Mouse (Mus musculus) limb, embryonic 13.5 days (tissue): ENCODE measurements around the gene Msh4. TPM values are rescaled to one million over a fixed set of nuclear protein-coding genes. Genes with fewer than 3 reads are reported as not detected.

Experiments
- ATAC-seq: fragments of 200-750 bp; cut with Nextera tagmentation; 2 replicates; pipeline ENCODE4 v1.8.0; 2017; ENCODE audit warnings: low read depth, moderate number of reproducible peaks, moderate TSS enrichment; ENCODE audit not compliant: low FRiP score
- H3K27ac ChIP-seq: fragments of 300-500 bp; sonication (generic); 2 replicates; pipeline ENCODE4 v1.5.1; 2015; ENCODE audit warnings: inconsistent platforms, mild to moderate bottlenecking, moderate library complexity
- H3K27me3 ChIP-seq: fragments of 300-500 bp; sonication (generic); 2 replicates; pipeline ENCODE4 v1.6.1; 2015; ENCODE audit warnings: mild to moderate bottlenecking, inconsistent platforms
- H3K36me3 ChIP-seq: fragments of 300-500 bp; sonication (generic); 2 replicates; pipeline ENCODE4 v1.6.1; 2015; ENCODE audit warnings: inconsistent platforms, mild to moderate bottlenecking, moderate library complexity
- H3K4me1 ChIP-seq: fragments of 300-500 bp; sonication (generic); 2 replicates; pipeline ENCODE4 v1.6.1; 2015; ENCODE audit warnings: inconsistent platforms
- H3K4me2 ChIP-seq: fragments of 300-500 bp; sonication (generic); replicated peaks from 2 replicates; pipeline ENCODE4 v1.6.1; 2015; ENCODE audit warnings: inconsistent platforms, mild to moderate bottlenecking, moderate library complexity
- H3K4me3 ChIP-seq: fragments of 300-500 bp; sonication (generic); 2 replicates; pipeline ENCODE4 v1.5.1; 2015; ENCODE audit warnings: moderate library complexity, mild to moderate bottlenecking, inconsistent platforms
- H3K9ac ChIP-seq: fragments of 300-500 bp; sonication (generic); 2 replicates; pipeline ENCODE4 v1.6.1; 2015; ENCODE audit warnings: mild to moderate bottlenecking, inconsistent platforms
- H3K9me3 ChIP-seq: fragments of 300-500 bp; sonication (generic); 2 replicates; pipeline ENCODE4 v1.6.1; 2016; ENCODE audit warnings: inconsistent platforms
- WGBS: fragments of 180-500 bp; shearing (Covaris S2); methylation state at CpG from one replicate; pipeline ENCODE4 v1.1.7; 2015; 5-methylcytosine and 5-hydroxymethylcytosine counted together
- polyA plus RNA-seq: library from polyadenylated mRNA; unstranded; fragments of >200 nt; fragmentation: Nextera tagmentation; extraction: Ambion mirVana; gene quantifications from 2 replicates; pipeline ENCODE4 v1.2.1, GENCODE M21; 2015

Gene Msh4
- polyA plus RNA-seq, 1 experiment from 2014 or later = 0.13 TPM

DNA sequence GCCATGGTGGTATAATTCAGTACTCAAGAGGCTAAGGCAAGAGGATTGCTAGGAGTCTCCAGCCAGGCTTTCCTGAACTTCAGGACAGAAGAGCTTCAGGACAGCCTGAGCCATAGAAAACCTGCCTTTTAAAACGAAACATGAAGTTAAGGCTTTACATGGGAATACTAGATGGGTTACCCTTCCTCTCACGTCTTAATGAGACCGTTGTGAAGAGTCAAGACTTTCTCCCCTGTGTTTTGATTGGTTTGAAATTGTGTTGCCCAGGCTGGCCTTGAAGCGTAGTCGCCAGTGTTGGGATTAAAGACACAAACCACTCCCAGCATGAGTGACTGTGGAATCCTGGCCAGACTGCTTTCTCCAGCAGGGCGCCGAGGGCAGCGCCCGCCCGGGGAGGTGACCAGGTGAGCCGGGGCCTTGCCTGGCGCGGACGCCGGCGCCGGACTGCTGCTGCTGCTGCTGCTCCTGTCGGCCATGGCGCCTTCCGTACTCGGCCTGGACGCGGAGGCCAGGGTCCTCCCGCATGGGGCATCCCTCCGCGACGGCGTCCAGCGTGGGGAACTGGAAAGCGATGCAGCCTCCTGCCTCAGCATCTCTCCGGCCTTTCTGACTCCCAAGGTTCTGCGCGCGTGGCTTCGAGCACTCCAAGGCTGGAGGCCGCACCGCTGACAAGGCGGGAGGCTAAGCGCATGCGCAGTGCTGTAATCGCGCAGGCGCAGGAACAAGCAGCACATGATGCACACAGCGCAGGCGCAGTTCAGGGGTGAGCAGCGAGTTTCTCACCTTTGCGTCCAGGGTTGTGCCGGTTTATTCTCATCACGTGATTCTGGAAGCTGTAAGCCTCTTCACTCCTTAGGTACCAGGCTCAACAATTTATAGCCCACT is 445 bp downstream of the Msh4 start:
- 86% methylated on average over 49 of the region's 49 CpGs for WGBS
- H3K4me1 ChIP-seq = peaks cover 26% of the 10 kb centered on the region
- H3K36me3 ChIP-seq = peaks cover 73% of the 10 kb centered on the region
- H3K27ac ChIP-seq = no peak overlapping the region; the same call in 1 of the 2 replicates
- ATAC-seq = no peak
- no peaks in the 10 kb centered on the region for H3K9me3 ChIP-seq
- no peak overlapping the region for H3K4me3 ChIP-seq
- H3K27me3 ChIP-seq = no peaks in the 10 kb centered on the region
- no peak overlapping the region for H3K4me2 ChIP-seq
- no peak overlapping the region for H3K9ac ChIP-seq

DNA sequence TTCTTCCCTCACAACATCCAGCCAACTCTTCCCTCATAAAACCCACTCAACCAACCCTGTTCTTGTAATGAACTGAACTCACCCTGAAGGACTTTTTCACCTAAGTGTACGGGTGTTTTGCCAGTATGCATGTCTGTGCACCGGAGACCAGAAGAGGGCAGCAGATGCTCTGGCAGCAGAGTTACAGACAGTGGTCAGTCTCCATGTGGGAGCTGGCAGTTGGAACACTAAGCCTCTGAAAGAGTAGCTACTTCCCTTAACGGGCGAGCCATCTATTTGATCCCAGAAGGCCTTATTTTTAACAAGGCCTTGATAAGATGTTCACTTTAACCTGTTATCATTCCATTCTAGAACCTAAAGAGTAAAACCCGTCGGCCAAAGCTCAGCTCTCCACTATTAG is 1.4 kb downstream of the Msh4 start:
- H3K27me3 ChIP-seq = no peaks in the 10 kb centered on the region
- ATAC-seq = no peak
- H3K9ac ChIP-seq = no peak overlapping the region
- H3K36me3 ChIP-seq = peaks cover 64% of the 10 kb centered on the region
- H3K4me3 ChIP-seq = no peak overlapping the region
- peaks cover 17% of the 10 kb centered on the region for H3K4me1 ChIP-seq
- no peaks in the 10 kb centered on the region for H3K9me3 ChIP-seq
- no peak overlapping the region for H3K27ac ChIP-seq
- 71% methylated on average over 6 of the region's 6 CpGs for WGBS
- no peak overlapping the region for H3K4me2 ChIP-seq

DNA sequence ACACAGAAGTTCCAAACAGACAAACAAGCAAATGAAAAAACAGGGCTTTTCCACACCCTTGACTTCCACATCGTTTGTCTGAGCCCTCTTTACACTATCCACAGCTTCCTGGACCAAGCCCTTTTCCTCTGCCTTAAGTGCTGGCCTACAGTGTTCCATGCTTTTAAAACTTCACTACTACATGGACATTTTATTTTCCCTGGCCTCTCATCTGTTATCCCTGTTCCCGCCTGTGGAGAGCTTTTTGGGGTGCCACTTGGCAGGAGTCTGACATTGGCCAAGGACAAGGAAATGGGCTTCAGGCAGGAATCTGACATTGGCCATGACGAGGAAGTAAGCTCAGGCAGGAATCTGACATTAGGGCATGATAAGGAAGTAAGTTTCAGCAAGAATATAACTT is 3.3 kb downstream of the Msh4 start:
- Histone ChIP-seq H3K9ac (no peak overlapping the region), H3K9me3 (no peaks in the 10 kb centered on the region), H3K4me3 (no peak overlapping the region), H3K4me2 (no peak overlapping the region), H3K27ac (no peak overlapping the region), H3K27me3 (no peaks in the 10 kb centered on the region), H3K36me3 (peaks cover 44% of the 10 kb centered on the region), H3K4me1 (no peaks in the 10 kb centered on the region)
- 68% methylated on average over 3 of the region's 3 CpGs for WGBS
- no peak for ATAC-seq

DNA sequence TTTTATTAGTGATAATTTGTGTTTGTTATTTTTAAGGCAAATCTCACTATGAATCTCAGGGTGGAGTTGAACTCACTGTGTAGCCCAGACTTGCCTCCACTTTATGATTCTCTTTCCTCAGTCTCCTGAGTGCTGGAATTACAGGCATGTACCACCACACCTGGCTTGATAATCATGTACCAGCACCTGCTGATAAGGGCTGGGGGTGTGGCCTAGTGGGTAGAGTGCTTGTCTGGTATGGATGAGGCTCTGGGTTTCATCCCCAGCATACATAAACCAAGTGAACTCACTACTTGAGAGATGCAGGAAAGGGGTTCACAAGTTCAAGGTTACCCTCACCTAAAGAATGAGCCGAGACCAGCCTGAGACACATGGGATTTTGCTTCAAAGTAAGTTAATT is 4.0 kb downstream of the Msh4 start:
- H3K4me1 ChIP-seq = no peaks in the 10 kb centered on the region
- 77% methylated on average over 1 of the region's 1 CpGs for WGBS
- no peak overlapping the region for H3K4me2 ChIP-seq
- H3K36me3 ChIP-seq = peaks cover 37% of the 10 kb centered on the region
- H3K9me3 ChIP-seq = no peaks in the 10 kb centered on the region
- ATAC-seq = no peak
- H3K27me3 ChIP-seq = no peaks in the 10 kb centered on the region
- H3K27ac ChIP-seq = no peak overlapping the region
- no peak overlapping the region for H3K4me3 ChIP-seq
- no peak overlapping the region for H3K9ac ChIP-seq

DNA sequence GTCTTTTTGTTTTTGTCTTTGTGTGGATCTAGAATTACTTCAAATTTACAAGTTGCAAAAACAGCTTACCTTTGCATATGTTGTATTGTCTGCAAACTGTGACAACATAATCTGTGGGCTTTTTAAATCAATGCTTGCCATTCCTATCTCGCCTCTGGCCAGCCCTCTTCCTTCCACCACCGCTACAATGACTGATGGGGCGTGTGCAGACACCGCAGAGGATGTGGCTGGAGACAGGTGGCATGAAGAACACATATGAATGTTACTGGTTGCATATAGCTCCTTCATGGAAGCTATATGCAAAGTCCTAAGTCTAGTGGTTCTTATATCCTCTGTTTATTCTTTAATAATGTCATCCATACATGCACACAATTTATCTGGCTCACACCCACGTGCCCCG is 8.7 kb downstream of the Msh4 start:
- no peak for ATAC-seq
- no peak overlapping the region for H3K27ac ChIP-seq
- H3K4me2 ChIP-seq = no peak overlapping the region
- no peaks in the 10 kb centered on the region for H3K9me3 ChIP-seq
- H3K27me3 ChIP-seq = no peaks in the 10 kb centered on the region
- 76% methylated on average over 6 of the region's 6 CpGs for WGBS
- no peak overlapping the region for H3K9ac ChIP-seq
- no peaks in the 10 kb centered on the region for H3K4me1 ChIP-seq
- H3K36me3 ChIP-seq = no peaks in the 10 kb centered on the region
- no peak overlapping the region for H3K4me3 ChIP-seq

DNA sequence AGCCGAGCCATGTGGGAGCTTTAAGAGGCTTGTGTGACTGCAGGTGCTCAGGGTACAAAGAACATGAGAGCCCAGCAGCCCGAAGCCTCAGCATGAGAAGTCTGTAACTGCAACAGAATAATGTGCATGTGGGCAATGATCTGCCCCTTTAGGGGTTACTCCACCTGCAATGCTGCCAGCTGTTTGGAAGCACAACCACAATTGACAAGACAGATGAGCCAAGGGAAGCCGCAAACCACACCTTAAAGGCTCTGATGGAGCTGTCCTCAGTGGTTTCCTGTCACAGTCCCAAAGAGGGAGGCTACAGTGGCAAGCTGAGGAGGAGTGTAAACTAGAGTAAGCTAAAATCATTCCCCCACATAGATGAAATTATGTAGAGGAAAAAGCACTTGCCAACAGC is 10.5 kb downstream of the Msh4 start:
- no peak for ATAC-seq
- Histone ChIP-seq H3K9me3 (no peaks in the 10 kb centered on the region), H3K4me1 (no peaks in the 10 kb centered on the region), H3K9ac (no peak overlapping the region), H3K4me2 (no peak overlapping the region), H3K36me3 (no peaks in the 10 kb centered on the region), H3K4me3 (no peak overlapping the region), H3K27ac (no peak overlapping the region), H3K27me3 (no peaks in the 10 kb centered on the region)
- WGBS = 83% methylated on average over 3 of the region's 3 CpGs

DNA sequence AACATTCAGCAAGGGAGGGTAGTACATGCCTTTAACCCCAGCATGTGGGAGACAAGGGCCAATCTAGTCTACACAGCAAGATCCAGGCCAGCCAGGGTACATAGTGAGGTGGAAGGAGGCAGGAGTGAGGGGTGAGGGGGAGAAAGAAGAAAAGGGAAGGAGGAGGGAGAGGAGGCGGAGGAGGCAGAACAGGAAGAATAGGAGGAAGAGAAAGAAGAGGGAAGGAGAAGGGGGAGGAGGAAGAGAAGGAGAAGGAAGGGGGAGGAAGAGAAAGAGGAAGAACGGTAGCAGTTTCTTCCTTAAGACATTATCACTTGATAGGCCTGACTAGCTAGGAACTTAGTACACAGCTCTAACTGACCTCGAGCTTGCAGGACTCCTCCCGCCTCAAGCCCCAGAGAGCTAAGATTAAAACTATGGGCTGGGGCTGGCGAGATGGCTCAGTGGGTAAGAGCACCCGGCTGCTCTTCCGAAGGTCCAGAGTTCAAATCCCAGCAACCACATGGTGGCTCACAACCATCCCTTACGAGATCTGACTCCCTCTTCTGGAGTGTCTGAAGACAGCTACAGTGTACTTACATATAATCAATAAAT is 16.7 kb downstream of the Msh4 start:
- Histone ChIP-seq H3K36me3 (no peaks in the 10 kb centered on the region), H3K27ac (no peak overlapping the region), H3K4me1 (no peaks in the 10 kb centered on the region), H3K9ac (no peak overlapping the region), H3K27me3 (no peaks in the 10 kb centered on the region), H3K9me3 (no peaks in the 10 kb centered on the region), H3K4me2 (no peak overlapping the region), H3K4me3 (no peak overlapping the region)
- 87% methylated on average over 8 of the region's 8 CpGs for WGBS
- ATAC-seq = no peak

DNA sequence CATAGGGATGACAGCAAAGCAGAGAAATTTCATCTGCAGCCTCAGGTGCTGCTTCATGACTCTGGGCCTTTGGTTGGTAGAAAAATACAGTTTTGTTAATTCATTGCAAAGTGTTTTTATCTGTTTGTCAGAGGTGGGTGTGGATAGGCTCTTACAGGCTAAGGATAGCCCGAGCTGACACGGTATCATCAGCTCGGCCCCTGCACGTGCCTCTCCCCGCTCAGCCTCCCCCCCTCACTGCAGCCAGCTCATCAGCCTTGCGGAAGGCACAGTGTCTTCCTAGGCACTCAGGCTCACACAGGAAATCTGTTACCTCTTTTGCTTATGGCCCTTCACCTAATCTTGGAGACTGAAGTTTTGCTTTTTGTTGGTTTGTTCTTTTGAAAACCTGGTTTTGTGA is 17.8 kb downstream of the Msh4 start:
- no peak overlapping the region for H3K4me3 ChIP-seq
- 66% methylated on average over 6 of the region's 6 CpGs for WGBS
- H3K36me3 ChIP-seq = no peaks in the 10 kb centered on the region
- H3K9ac ChIP-seq = no peak overlapping the region
- no peak overlapping the region for H3K4me2 ChIP-seq
- H3K27ac ChIP-seq = no peak overlapping the region
- no peak for ATAC-seq
- no peaks in the 10 kb centered on the region for H3K9me3 ChIP-seq
- H3K4me1 ChIP-seq = no peaks in the 10 kb centered on the region
- no peaks in the 10 kb centered on the region for H3K27me3 ChIP-seq

DNA sequence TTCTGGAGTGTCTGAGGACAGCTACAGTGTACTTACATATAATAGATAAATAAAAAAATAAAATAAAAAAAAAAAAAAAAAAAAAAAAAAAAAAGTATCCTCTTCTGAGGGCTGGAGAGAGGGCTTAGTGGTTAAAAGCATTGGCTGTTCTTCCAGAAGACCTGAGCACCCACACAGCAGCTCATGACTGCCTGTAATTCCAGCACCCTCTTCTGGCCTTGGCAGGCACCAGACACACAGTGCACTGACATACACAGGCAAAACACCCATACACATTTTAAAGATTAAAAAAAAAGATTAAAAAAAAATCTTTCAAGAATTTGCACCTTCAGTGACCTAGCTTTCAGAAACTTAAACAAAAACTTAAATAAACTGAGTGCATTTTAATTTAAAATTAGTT is 19.6 kb downstream of the Msh4 start:
- Histone ChIP-seq H3K27ac (no peak overlapping the region), H3K27me3 (no peaks in the 10 kb centered on the region), H3K9ac (no peak overlapping the region), H3K4me3 (no peak overlapping the region), H3K4me2 (no peak overlapping the region), H3K9me3 (no peaks in the 10 kb centered on the region), H3K36me3 (no peaks in the 10 kb centered on the region), H3K4me1 (no peaks in the 10 kb centered on the region)
- no peak for ATAC-seq

DNA sequence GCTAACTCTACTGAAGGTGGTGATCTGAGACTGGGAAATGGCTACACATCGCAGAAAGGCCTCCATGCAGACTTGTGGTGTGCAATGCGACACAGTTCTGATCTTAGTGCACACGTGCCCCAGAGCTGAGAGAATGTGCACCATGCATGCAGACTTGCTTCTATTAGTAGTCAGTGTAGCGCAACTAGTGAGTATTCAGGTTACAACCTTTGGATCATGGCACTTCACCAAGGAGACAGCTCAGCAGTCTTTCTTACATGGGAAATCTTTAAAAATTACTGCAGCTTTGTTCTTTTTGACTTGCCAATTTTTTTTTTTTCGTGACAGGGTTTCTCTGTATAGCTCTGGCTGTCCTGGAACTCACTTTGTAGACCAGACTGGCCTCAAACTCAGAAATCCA is 34.5 kb downstream of the Msh4 start:
- H3K4me1 ChIP-seq = no peaks in the 10 kb centered on the region
- no peak overlapping the region for H3K27ac ChIP-seq
- H3K36me3 ChIP-seq = no peaks in the 10 kb centered on the region
- WGBS = 88% methylated on average over 5 of the region's 5 CpGs
- no peak for ATAC-seq
- H3K9ac ChIP-seq = no peak overlapping the region
- no peaks in the 10 kb centered on the region for H3K27me3 ChIP-seq
- H3K9me3 ChIP-seq = no peaks in the 10 kb centered on the region
- no peak overlapping the region for H3K4me2 ChIP-seq
- no peak overlapping the region for H3K4me3 ChIP-seq

DNA sequence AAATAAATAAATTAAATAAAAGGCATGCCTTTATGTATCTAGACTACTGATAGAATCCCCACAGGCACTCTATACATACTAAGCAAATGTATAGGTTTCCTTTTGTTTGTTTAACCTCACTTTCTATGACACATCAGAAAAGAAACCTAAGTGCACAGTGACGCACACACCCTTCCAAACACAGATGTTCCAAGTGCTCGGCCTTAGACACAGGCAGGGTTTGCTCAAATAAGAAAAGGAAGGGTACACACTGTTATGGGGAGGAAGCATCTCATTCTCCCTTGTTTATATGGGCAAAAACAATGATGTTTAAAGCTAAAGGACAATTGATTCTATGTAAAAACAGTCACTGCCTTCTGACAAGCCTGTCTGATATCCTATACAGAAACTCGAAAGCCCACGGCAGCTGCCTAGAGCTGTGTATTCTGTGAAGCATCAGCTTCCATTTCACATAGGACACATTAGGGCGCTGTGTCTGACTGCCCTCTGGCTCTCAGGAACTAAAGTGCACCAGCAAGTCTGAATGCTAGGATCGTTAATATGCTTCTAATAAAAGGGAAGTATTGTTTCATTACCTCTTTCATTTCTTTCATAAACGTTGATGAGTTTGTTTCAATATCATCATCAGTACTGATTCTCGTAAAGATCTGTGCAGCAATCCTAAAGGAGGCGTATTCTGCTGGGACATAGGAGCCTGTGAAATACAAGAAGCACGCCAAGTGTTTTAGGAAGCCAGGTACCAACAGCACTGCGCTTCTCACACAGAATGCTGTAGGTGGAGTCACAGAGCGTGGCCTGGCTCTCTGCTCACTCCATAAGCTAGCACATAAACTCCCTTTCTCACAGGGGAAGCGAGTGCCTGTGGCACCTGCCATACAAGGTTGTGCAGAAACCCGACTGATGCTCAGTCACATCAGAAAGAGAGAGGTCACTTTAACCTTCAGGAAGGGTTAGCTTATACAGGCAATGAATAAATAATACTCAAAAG is 38.5 kb downstream of the Msh4 start:
- Histone ChIP-seq H3K9me3 (no peaks in the 10 kb centered on the region), H3K27ac (no peak overlapping the region), H3K4me2 (no peak overlapping the region), H3K4me3 (no peak overlapping the region), H3K4me1 (no peaks in the 10 kb centered on the region), H3K9ac (no peak overlapping the region), H3K36me3 (no peaks in the 10 kb centered on the region), H3K27me3 (no peaks in the 10 kb centered on the region)
- ATAC-seq = no peak
- WGBS = 63% methylated on average over 14 of the region's 14 CpGs
